In the genomic region with DNA sequence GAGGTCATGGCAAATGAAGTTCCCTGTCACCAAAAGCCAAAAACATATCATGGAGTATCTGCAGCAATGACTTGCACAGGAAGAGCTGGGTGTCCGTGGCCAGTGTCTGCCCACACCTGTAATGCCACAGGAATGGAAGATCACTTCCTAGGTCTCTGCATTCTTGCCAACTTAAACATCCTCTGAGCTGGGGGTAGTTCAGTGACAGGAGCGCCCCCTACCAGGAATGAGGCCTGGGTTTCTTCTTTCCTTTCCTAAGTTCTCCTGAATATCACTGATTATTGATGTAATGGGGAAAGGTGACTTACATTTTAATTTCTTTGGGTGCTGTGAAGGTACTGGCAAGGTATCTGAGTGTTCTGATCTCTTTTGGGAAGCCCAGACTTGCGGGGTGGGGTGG, we compare ENCODE assay signal across 1 mouse cellular context.
TF ChIP-seq lines count a peak whose summit lies in the region.

No protein-coding gene starts in this region.

TF ChIP-seq in CH12.LX, 34 proteins besides CTCF, POLR2A, EP300 and RAD21:
- TF ChIP-seq JUND (conservative IDR thresholded peaks at IDR 0.05; ENCODE audit: low read depth, low read length) = no peak
- no peak for TF ChIP-seq TCF12 (IDR thresholded peaks at IDR 0.05; ENCODE audit: low read depth, low read length)
- no peak for TF ChIP-seq ETS1 (conservative IDR thresholded peaks at IDR 0.05; ENCODE audit: low read depth, low read length)
- TF ChIP-seq UBTF (IDR thresholded peaks at IDR 0.05; ENCODE audit: low read depth, low read length) = no peak
- TF ChIP-seq SMC3 (IDR thresholded peaks at IDR 0.05; ENCODE audit: low read depth, low read length) = peak; percentile 24
- no peak for TF ChIP-seq POLR2AphosphoS2 (IDR thresholded peaks at IDR 0.05; ENCODE audit: low read depth, low read length)
